Mouse (Mus musculus) kidney, postnatal 14 days (tissue): Measurements from ENCODE around the gene Tmem86b.

Experiments
- DNase-seq: peaks from one replicate; pipeline ENCODE4 v3.0.0; 2022; ENCODE audit warnings: mixed read lengths

Gene Tmem86b

DNA sequence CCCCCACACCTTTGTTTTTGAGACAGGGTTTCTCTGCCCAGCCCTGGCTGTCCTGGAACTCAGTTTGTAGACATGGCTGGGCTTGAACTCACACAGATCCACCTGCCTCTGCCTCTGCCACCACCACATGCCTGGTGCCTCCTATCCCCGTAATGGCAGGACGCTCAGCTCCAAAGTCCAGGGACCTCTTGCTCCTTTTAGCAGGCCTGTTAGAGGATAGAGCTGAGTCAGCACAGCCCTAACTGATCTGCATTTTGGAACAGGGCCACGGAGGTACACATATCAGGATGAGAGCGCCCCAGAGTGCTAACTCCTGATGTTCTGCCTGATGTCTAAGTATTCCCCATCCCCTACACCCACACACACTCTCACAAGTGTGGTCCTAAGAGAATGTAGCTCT is at the start of gene Tmem86b:
TSS of gene Tmem86b (minus strand) at position 392 of the 400 bp plus-strand sequence.
- DNase-seq, result peak; percentile 71

DNA sequence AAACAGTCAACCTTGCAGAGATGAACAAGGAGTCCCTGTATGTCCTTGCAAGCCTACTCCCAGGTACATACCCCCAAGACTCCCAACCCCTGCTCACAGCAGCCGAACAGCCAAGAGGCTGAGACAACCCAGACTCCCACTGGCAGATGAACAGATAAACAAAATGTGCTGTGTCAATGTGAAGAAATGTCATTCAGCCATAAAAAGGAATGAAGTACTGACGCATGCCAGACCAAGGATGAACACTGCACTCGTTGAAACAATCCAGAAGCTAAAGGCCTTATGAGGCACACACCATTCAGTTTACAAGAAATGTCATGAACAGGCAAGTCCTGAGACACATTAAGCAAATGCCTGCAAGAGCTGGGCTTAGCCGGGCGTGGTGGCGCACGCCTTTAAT is 44.0 kb upstream of the Tmem86b start:
- no peak for DNase-seq

GRCm38 (mm10) chr7:4674114-4674731 is 43.0 kb upstream of the Tmem86b start:
- no peak for DNase-seq

DNA sequence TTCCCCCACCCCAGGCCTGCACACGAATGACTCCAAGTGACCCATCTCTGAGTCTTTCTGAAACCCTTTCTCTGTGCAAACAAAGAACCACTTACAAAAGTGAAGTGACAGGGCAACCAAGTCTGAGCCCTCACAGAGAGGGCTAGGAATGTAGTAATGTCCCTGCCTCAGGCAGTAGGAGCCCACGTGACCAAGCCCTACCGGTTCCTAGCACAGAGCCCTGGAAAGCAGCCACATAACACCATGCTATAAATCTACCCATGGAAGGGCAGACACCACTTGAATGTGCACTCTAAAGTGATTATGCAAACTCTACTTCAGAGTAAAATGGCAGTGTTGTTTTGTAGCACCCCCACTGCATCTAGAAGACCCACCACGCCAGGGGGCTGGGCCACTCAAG is 40.7 kb upstream of the Tmem86b start:
- DNase-seq, result peak; percentile 53

GRCm38 (mm10) chr7:4670655-4671255 is 39.5 kb upstream of the Tmem86b start:
- DNase-seq, result no peak

GRCm38 (mm10) chr7:4669156-4669555 is 37.9 kb upstream of the Tmem86b start:
- no peak for DNase-seq

- DNase-seq, result no peak
Observed at GRCm38 (mm10) chr7:4668506-4668905, 37.3 kb upstream of the Tmem86b start.

- DNase-seq, result no peak
Observed at GRCm38 (mm10) chr7:4666871-4667270, 35.6 kb upstream of the Tmem86b start.

DNA sequence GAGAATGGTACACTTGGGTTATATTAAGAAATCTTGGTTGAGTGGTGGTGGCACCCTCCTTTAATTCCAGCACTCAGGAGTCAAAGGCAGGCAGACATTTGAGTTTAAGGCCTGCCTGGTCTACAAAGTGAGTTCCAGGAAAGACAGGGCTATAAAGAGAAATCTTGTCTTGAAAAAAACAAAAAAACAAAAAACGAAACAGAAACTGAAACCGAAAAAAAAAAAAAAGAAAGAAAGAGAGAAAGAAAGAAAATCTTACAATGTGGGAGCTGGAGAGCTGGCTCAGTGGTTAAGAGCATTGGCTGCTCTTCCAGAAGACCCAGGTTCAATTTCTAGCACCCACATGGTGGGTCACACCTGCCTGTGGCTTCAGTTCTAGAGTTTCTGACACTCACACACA is 32.5 kb upstream of the Tmem86b start:
- DNase-seq, result no peak

DNA sequence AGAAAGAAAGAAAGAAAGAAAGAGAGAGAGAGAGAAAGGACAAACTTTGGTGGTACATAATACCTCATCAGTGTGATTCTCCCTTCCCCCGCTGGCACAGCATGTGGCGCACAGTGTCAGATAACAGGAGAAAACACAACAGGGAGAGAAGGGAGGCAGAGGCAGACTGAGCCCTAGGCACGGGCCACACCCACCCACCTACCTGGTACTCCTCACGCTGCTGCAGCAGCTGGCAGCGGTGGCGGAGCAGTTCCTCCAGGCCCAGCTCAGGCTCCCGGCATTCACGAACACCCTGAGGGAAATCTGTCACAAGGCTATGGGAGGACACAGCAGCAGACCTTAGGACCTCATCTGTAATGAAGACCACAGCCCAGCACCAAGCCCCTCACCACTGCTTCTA is 32.0 kb upstream of the Tmem86b start:
- DNase-seq, result no peak

DNA sequence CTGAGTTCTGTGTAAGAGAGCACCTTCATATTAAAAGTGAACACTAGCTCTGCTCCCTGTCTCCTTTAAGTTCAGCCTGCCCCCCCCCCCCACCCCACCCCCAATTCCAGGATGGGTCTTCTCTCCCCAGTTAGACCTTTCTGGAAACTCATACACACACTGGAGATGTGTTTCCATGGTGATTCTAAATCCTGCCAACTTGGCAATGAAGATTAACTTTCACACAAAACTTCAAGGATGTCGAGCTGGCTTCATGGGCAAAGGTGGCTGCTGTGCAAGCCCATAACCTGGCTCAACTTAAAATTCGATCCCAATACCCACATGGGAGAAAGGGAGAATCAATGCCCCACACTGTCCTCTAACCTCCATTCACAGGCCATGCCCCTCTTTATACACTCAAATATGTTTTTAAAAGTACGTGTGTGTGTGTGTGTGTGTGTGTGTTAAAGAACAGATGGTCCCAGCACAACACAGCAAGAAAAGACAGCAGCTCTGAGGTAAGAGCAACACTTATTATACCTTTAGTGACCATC is 28.8 kb upstream of the Tmem86b start:
- DNase-seq, result no peak

DNA sequence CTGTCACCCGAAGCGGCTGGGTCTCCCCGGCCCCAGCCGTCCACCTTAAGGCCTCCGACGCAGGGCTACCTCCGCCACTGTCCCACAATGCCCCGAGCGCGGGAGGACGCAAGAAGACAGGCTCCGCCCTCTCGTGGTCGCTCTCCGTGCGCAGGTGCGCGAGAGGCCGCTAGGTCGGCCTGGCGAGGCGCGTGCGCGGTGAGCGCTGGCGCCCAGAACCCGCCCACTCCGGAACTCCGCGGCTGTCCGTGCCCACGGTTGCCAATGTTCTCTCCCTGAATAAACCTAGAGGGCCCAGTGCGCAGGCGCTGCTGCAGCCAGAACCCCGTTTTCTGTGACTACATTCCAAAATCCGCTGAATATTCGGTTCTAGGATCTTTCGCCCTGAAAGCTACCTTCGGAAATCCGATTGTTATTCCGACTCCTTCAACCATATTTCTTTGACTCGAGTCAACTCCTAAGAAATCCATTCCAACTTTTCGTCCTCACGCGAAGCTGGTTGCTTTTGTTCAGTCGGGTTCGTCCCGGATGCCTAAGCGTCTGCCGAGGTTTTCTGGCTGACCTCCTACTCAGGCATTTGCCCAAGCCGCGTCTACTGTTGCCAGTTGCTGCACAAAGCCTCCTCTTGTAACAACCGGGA is 27.8 kb upstream of the Tmem86b start, which contains the start of gene Ppp6r1:
TSS of gene Ppp6r1 (minus strand) at position 108 of the 640 bp plus-strand sequence.
- DNase-seq, result peak; percentile 99

- no peak for DNase-seq
Observed at GRCm38 (mm10) chr7:4658128-4658907, 27.1 kb upstream of the Tmem86b start.

- DNase-seq, result peak; percentile 28
Observed at GRCm38 (mm10) chr7:4657521-4658127, 26.4 kb upstream of the Tmem86b start.

GRCm38 (mm10) chr7:4656818-4657217 is 25.6 kb upstream of the Tmem86b start:
- no peak for DNase-seq

GRCm38 (mm10) chr7:4655916-4656315 is 24.7 kb upstream of the Tmem86b start:
- DNase-seq, result no peak

GRCm38 (mm10) chr7:4655393-4655792 is 24.2 kb upstream of the Tmem86b start:
- no peak for DNase-seq

GRCm38 (mm10) chr7:4654221-4654620 is 23.0 kb upstream of the Tmem86b start:
- DNase-seq, result no peak

GRCm38 (mm10) chr7:4653780-4654179 is 22.6 kb upstream of the Tmem86b start:
- no peak for DNase-seq

DNA sequence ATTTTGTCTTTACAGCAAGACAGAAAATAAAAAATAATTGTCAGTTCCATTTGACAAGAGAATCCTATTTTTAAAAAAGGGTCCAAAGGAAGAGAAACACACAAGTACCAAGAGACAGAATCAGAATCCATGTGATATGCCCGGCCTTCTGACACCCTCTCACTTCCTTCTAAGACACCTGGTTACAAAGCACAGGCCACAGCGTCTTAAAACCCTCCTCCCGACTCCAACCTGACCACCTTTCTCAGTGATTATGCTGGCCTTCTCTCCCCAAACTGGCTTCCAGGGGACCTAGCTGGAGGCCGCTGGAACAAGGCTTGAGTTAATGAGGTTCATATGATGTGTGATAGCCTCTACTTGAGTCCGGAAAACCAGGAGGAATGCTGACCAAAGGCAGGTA is 22.1 kb upstream of the Tmem86b start:
- DNase-seq, result no peak

DNA sequence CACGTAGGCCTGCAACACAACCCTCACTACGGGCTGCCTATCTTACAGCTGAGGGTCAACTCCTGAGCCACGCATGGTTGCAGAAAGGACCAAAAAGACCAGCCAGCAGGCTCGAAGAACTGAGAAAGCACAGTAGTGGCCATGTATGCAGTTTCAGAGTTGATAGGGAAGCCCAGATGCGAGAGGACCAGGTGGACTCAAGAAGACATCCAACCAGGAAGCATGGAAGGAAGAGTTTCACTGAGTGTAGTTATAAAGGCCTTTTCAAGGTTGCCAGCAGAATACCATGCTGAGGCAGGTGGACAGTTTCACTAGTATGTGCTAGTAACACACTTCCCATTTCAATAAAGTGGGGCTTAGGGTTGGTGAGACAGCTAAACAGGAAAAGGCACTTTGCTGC is 21.5 kb upstream of the Tmem86b start:
- DNase-seq, result no peak

- peak; percentile 23 for DNase-seq
Observed at GRCm38 (mm10) chr7:4651581-4651980, 20.4 kb upstream of the Tmem86b start.

DNA sequence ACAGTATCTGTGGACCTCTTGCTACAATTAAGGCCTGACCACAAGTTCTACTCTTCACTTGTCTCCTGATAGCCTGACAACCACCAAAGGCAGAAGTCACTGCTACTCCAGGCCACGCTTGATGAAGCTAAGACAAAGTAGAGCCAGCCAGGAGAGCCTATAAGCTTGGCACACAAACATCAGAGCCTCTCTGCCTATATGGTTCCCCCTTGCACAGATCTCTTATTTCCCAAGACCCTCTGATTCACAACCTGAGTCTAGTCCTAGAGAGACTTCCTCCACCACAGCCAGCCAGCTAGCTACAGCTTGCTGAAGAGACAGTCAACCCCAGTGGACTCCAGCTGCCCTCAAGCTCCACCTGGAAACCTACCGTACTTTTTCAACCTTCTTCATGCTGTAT is 16.8 kb upstream of the Tmem86b start:
- DNase-seq, result no peak
